Mouse (Mus musculus) gastrocnemius, postnatal 4 days (tissue): ENCODE results near the gene Upk3b. TPM values are rescaled to one million over a fixed set of nuclear protein-coding genes. Genes with fewer than 3 reads are reported as not detected.

Source experiments
- DNase-seq, 2 experiments: peaks; one replicate each; pipeline ENCODE4 v3.0.0; 2021 to 2022; ENCODE audit warnings: low spot score in 2 of 2, mixed read lengths in 2 of 2
- total RNA-seq, 2 experiments: library from RNA; stranded (reverse); gene quantifications; 2 replicates each; pipeline ENCODE4 v1.2.3; 2021

Upk3b gene
- total RNA-seq, 2 experiments from 2014 or later, result 0.10 to 0.23 TPM

- no peak for DNase-seq
Measured at GRCm38 (mm10) chr5:136069411-136069810, 31.1 kb downstream of the Upk3b start.

GRCm38 (mm10) chr5:136073051-136073450 is 34.8 kb downstream of the Upk3b start:
- DNase-seq, result no peak

- DNase-seq, result no peak
Measured at GRCm38 (mm10) chr5:136073526-136073925, 35.2 kb downstream of the Upk3b start.

GRCm38 (mm10) chr5:136075076-136075475 is 36.8 kb downstream of the Upk3b start:
- no peak for DNase-seq

GRCm38 (mm10) chr5:136076284-136076683 is 38.0 kb downstream of the Upk3b start:
- DNase-seq, result peak in 1 of 2 experiments; percentile 40

- DNase-seq, result no peak
Measured at GRCm38 (mm10) chr5:136077001-136077550, 38.8 kb downstream of the Upk3b start.

- DNase-seq, result no peak
Measured at GRCm38 (mm10) chr5:136078136-136078535, 39.8 kb downstream of the Upk3b start.

GRCm38 (mm10) chr5:136082345-136082744 is 44.0 kb downstream of the Upk3b start:
- DNase-seq, result no peak

- peak; percentile 89 to 92 for DNase-seq
Measured at GRCm38 (mm10) chr5:136083669-136084107, 45.4 kb downstream of the Upk3b start, which contains the start of gene Rasa4. Gene Rasa4 (plus strand): TSS chr5:136083916.

GRCm38 (mm10) chr5:136084144-136084881 is 46.0 kb downstream of the Upk3b start:
- no peak for DNase-seq

GRCm38 (mm10) chr5:136084891-136085651 is 46.8 kb downstream of the Upk3b start:
- no peak for DNase-seq

- DNase-seq, result no peak
Measured at GRCm38 (mm10) chr5:136086290-136086689, 48.0 kb downstream of the Upk3b start.

GRCm38 (mm10) chr5:136088821-136089575 is 50.7 kb downstream of the Upk3b start:
- DNase-seq, result no peak

GRCm38 (mm10) chr5:136091927-136092326 is 53.6 kb downstream of the Upk3b start:
- no peak for DNase-seq

GRCm38 (mm10) chr5:136094249-136095010 is 56.1 kb downstream of the Upk3b start:
- DNase-seq, result no peak

- DNase-seq, result no peak
Measured at GRCm38 (mm10) chr5:136095089-136095488, 56.8 kb downstream of the Upk3b start.
